Mouse (Mus musculus): ENCODE measurements at regions not wholly inside any gene's neighbourhood (a gene's known extent, or its start where the extent isn't known, plus 50 kb on each side); places are given as distances from the start of the nearest gene placed in this dataset.

DNA sequence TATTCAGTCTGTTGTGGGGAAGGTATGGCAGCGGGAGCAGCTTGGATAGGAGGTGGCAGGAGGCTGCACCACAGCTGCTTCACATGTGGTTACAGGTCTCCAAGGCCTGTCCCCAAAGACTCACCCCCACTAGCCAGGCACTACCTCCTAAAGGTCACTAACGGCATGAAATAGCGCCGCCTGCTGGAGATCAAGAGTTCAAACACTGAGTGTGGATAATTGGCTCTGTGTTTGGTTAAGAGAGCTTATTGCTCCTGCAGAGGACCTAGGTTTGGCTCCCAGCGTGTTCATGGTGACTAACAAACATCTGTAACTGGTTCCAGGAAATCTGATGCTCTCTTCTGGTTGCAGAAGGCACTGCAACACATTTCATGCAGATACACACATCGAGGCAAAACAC, 514.1 kb downstream of the Zfp536 start:
- H3K4me1 ChIP-seq (ENCODE audit: insufficient read depth, low read depth, low read length) = no peaks in the 10 kb centered on the region
- DNase-seq (ENCODE audit: low spot score) = no peak
- H3K9me3 ChIP-seq (replicated peaks) = peaks cover 43% of the 10 kb centered on the region
- H3K36me3 ChIP-seq (replicated peaks) = no peaks in the 10 kb centered on the region
- no peaks in the 10 kb centered on the region for H3K27me3 ChIP-seq (ENCODE audit: insufficient read depth, low read length)
- ATAC-seq (ENCODE audit: extremely low read depth, insufficient number of reproducible peaks, low FRiP score, poor library complexity, severe bottlenecking) = no peak
- H3K4me3 ChIP-seq (ENCODE audit: low read depth, low read length) = no peak overlapping the region
- TF ChIP-seq TAL1 (conservative IDR thresholded peaks at IDR 0.05; ENCODE audit: low read depth, low read length) (no peak), POLR2AphosphoS5 (IDR thresholded peaks at IDR 0.05; ENCODE audit: insufficient replicate concordance, low read depth, low read length) (no peak), CTCF (IDR thresholded peaks at IDR 0.05; ENCODE audit: low read depth, low read length) (no peak), GATA1 (IDR thresholded peaks at IDR 0.05; ENCODE audit: borderline replicate concordance, low read length) (no peak), GATA2 (IDR thresholded peaks at IDR 0.05; ENCODE audit: borderline replicate concordance, low read depth, low read length) (no peak)

- H3K27me3 ChIP-seq (ENCODE audit: insufficient read depth, low read length) = no peaks in the 10 kb centered on the region
- H3K36me3 ChIP-seq (replicated peaks) = no peaks in the 10 kb centered on the region
- TF ChIP-seq GATA2 (IDR thresholded peaks at IDR 0.05; ENCODE audit: borderline replicate concordance, low read depth, low read length) = no peak
- TF ChIP-seq TAL1 (conservative IDR thresholded peaks at IDR 0.05; ENCODE audit: low read depth, low read length) = no peak
- DNase-seq (ENCODE audit: low spot score) (no peak), ATAC-seq (ENCODE audit: extremely low read depth, insufficient number of reproducible peaks, low FRiP score, poor library complexity, severe bottlenecking) (no peak)
- peaks cover 29% of the 10 kb centered on the region for H3K9me3 ChIP-seq (replicated peaks)
- H3K4me3 ChIP-seq (ENCODE audit: low read depth, low read length) = no peak overlapping the region
- H3K4me1 ChIP-seq (ENCODE audit: insufficient read depth, low read depth, low read length) = no peaks in the 10 kb centered on the region
These were observed 510.6 kb downstream of the Zfp536 start for GRCm38 (mm10) chr7:37262846-37263245.

DNA sequence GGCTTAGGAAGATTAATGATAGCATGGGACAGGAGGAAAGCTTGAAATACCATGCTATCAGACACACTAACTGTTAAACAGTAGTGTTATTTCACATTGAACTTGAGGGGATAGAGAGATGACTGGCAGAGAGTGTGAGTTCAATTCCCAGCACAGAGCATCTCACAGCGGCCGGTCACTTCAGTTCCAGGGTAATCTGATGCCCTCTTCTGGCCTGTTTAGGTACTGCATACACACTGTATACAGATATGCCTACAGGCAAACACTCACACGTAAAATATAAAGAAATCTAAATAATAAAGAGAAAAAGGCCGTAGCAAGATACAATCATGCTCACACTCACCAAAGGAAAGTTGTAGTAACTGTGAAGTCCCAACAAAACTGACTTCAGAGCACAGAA, 506.0 kb downstream of the Zfp536 start:
- ATAC-seq (ENCODE audit: extremely low read depth, insufficient number of reproducible peaks, low FRiP score, poor library complexity, severe bottlenecking) = no peak
- no peaks in the 10 kb centered on the region for H3K4me1 ChIP-seq (ENCODE audit: insufficient read depth, low read depth, low read length)
- H3K27me3 ChIP-seq (ENCODE audit: insufficient read depth, low read length) = no peaks in the 10 kb centered on the region
- no peak for DNase-seq (ENCODE audit: low spot score)
- no peaks in the 10 kb centered on the region for H3K36me3 ChIP-seq (replicated peaks)
- no peak overlapping the region for H3K4me3 ChIP-seq (ENCODE audit: low read depth, low read length)
- H3K9me3 ChIP-seq (replicated peaks) = peaks cover 12% of the 10 kb centered on the region
- TF ChIP-seq TAL1 (conservative IDR thresholded peaks at IDR 0.05; ENCODE audit: low read depth, low read length) (no peak), GATA2 (IDR thresholded peaks at IDR 0.05; ENCODE audit: borderline replicate concordance, low read depth, low read length) (no peak), CTCF (IDR thresholded peaks at IDR 0.05; ENCODE audit: low read depth, low read length) (no peak), POLR2AphosphoS5 (IDR thresholded peaks at IDR 0.05; ENCODE audit: insufficient replicate concordance, low read depth, low read length) (no peak), GATA1 (IDR thresholded peaks at IDR 0.05; ENCODE audit: borderline replicate concordance, low read length) (no peak)

DNA sequence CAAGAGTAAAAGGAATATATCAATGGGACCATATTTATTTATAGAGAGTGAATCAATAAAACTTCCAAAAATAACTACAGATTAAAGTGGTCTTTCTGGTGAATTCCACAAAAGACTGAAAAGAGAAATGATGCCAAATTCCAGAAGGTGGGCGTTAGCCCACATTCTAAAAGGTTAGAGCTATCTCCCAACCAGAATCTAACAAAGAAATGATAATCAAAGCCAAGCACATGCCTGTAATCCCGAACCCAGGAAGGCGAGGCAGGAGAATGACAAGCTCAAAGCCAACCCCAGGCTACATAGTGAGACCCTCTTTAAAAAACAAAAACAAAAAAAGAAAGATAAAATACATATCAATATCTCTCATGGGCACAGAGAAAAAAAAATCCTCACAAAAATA, 502.6 kb downstream of the Zfp536 start:
- Histone ChIP-seq H3K27me3 (ENCODE audit: insufficient read depth, low read length) (no peaks in the 10 kb centered on the region), H3K9me3 (replicated peaks) (peaks cover 17% of the 10 kb centered on the region), H3K36me3 (replicated peaks) (no peaks in the 10 kb centered on the region), H3K4me3 (ENCODE audit: low read depth, low read length) (no peak overlapping the region), H3K4me1 (ENCODE audit: insufficient read depth, low read depth, low read length) (no peaks in the 10 kb centered on the region)
- TF ChIP-seq CTCF (IDR thresholded peaks at IDR 0.05; ENCODE audit: low read depth, low read length) = no peak
- TF ChIP-seq TAL1 (conservative IDR thresholded peaks at IDR 0.05; ENCODE audit: low read depth, low read length) = no peak
- TF ChIP-seq GATA2 (IDR thresholded peaks at IDR 0.05; ENCODE audit: borderline replicate concordance, low read depth, low read length) = no peak
- DNase-seq (ENCODE audit: low spot score) (no peak), ATAC-seq (ENCODE audit: extremely low read depth, insufficient number of reproducible peaks, low FRiP score, poor library complexity, severe bottlenecking) (no peak)

DNA sequence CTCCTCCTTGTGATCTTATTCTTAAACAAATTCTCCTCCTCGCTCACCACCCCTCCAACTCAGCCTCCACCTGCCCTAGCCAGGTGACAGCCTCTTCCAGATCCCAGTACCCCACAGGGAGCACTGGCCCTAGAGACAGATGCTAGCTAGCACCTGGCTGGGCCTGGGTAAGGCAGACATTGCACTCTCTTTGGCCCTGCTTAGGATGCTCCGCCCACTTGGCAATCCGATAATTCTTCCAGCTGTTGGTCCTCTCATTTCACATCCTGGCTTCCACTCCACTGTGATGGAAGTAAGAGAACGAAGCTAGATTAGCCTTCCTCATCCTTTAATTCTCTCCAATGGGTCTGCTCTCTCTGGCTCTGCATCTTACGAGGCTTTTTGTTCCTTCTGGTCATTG, 483.4 kb downstream of the Zfp536 start:
- TF ChIP-seq POLR2AphosphoS5 (IDR thresholded peaks at IDR 0.05; ENCODE audit: insufficient replicate concordance, low read depth, low read length) (no peak), GATA1 (IDR thresholded peaks at IDR 0.05; ENCODE audit: borderline replicate concordance, low read length) (no peak), CTCF (IDR thresholded peaks at IDR 0.05; ENCODE audit: low read depth, low read length) (no peak), TAL1 (conservative IDR thresholded peaks at IDR 0.05; ENCODE audit: low read depth, low read length) (no peak), GATA2 (IDR thresholded peaks at IDR 0.05; ENCODE audit: borderline replicate concordance, low read depth, low read length) (no peak)
- ATAC-seq (ENCODE audit: extremely low read depth, insufficient number of reproducible peaks, low FRiP score, poor library complexity, severe bottlenecking) (no peak), DNase-seq (ENCODE audit: low spot score) (no peak)
- Histone ChIP-seq H3K27me3 (ENCODE audit: insufficient read depth, low read length) (no peaks in the 10 kb centered on the region), H3K36me3 (replicated peaks) (no peaks in the 10 kb centered on the region), H3K9me3 (replicated peaks) (peaks cover 46% of the 10 kb centered on the region), H3K4me1 (ENCODE audit: insufficient read depth, low read depth, low read length) (no peaks in the 10 kb centered on the region), H3K4me3 (ENCODE audit: low read depth, low read length) (no peak overlapping the region)

DNA sequence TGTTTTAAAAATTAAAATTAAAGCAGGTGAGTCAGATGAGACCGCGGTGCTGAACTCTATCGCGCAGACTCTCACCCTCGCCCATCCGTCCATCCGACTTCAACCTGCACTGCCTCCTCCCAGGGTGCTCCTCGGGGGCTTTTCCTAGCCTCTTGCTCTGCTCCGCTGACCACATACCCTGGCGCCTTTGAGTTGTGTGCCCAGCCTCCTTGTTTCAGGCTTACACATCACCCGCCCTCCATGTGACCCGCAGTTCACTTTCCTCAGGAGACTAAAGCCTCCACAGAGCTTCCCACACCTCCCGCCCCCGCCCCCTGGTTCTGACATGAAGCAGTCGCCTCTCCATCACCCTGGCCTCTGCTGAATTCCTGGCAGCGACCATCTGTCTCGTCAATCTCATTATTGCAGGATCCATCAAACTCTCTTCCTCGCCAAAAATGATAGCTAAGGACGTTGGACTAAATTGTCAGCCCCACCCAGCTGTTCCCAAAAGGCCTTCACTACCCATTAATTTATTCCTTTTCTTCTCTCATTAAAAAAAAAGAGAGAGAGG, 482.9 kb downstream of the Zfp536 start:
- H3K4me1 ChIP-seq (ENCODE audit: insufficient read depth, low read depth, low read length) = no peaks in the 10 kb centered on the region
- ATAC-seq (ENCODE audit: extremely low read depth, insufficient number of reproducible peaks, low FRiP score, poor library complexity, severe bottlenecking) = no peak
- H3K4me3 ChIP-seq (ENCODE audit: low read depth, low read length) = no peak overlapping the region
- no peak for DNase-seq (ENCODE audit: low spot score)
- no peaks in the 10 kb centered on the region for H3K27me3 ChIP-seq (ENCODE audit: insufficient read depth, low read length)
- TF ChIP-seq TAL1 (conservative IDR thresholded peaks at IDR 0.05; ENCODE audit: low read depth, low read length) = no peak
- no peak for TF ChIP-seq POLR2AphosphoS5 (IDR thresholded peaks at IDR 0.05; ENCODE audit: insufficient replicate concordance, low read depth, low read length)
- TF ChIP-seq CTCF (IDR thresholded peaks at IDR 0.05; ENCODE audit: low read depth, low read length) = no peak
- no peak for TF ChIP-seq GATA1 (IDR thresholded peaks at IDR 0.05; ENCODE audit: borderline replicate concordance, low read length)
- TF ChIP-seq GATA2 (IDR thresholded peaks at IDR 0.05; ENCODE audit: borderline replicate concordance, low read depth, low read length) = no peak
- no peaks in the 10 kb centered on the region for H3K36me3 ChIP-seq (replicated peaks)
- H3K9me3 ChIP-seq (replicated peaks) = peaks cover 51% of the 10 kb centered on the region

DNA sequence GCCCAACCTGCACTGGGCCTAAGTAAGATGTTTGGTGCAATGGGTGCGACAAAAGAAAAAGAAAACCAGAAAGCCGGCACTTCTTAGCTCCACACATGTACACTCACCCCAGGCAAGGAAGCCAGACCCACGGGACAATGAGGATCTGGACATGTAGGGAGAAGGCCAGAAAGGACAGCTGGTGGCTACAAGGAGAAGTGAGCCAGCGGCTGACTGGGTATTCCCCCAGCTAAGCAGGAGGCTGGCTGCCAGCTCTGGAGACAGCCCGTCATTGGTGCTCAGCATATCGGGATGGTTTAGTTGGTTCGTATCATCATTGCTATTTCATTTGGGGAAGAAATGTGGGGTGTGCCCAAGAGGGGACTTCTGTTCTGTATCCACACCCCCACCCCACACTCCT, 481.7 kb downstream of the Zfp536 start:
- Histone ChIP-seq H3K4me3 (ENCODE audit: low read depth, low read length) (no peak overlapping the region), H3K36me3 (replicated peaks) (no peaks in the 10 kb centered on the region), H3K9me3 (replicated peaks) (peaks cover 58% of the 10 kb centered on the region), H3K4me1 (ENCODE audit: insufficient read depth, low read depth, low read length) (no peaks in the 10 kb centered on the region), H3K27me3 (ENCODE audit: insufficient read depth, low read length) (no peaks in the 10 kb centered on the region)
- no peak for TF ChIP-seq GATA2 (IDR thresholded peaks at IDR 0.05; ENCODE audit: borderline replicate concordance, low read depth, low read length)
- no peak for TF ChIP-seq GATA1 (IDR thresholded peaks at IDR 0.05; ENCODE audit: borderline replicate concordance, low read length)
- no peak for TF ChIP-seq CTCF (IDR thresholded peaks at IDR 0.05; ENCODE audit: low read depth, low read length)
- TF ChIP-seq POLR2AphosphoS5 (IDR thresholded peaks at IDR 0.05; ENCODE audit: insufficient replicate concordance, low read depth, low read length) = no peak
- TF ChIP-seq TAL1 (conservative IDR thresholded peaks at IDR 0.05; ENCODE audit: low read depth, low read length) = no peak
- ATAC-seq (ENCODE audit: extremely low read depth, insufficient number of reproducible peaks, low FRiP score, poor library complexity, severe bottlenecking) = no peak
- no peak for DNase-seq (ENCODE audit: low spot score)
